Mouse (Mus musculus) ES-E14 (cell line): ENCODE data around the gene Hspb8. TPM values are rescaled to one million over a fixed set of nuclear protein-coding genes. Genes with fewer than 3 reads are reported as not detected.

Source experiments
- DNase-seq: peaks from one replicate; pipeline ENCODE4 v3.0.0-alpha.2; 2013; ENCODE audit warnings: low read depth, low spot score
- H3K27ac ChIP-seq: 2 replicates; pipeline ENCODE4 v1.5.1; 2012; ENCODE audit warnings: low read depth, mild to moderate bottlenecking, low read length, moderate library complexity, mixed read lengths; ENCODE audit not compliant: poor library complexity, insufficient read depth, severe bottlenecking
- H3K36me3 ChIP-seq: 2 replicates; pipeline ENCODE4 v1.6.1; 2012; ENCODE audit warnings: mild to moderate bottlenecking, low read length, moderate library complexity, mixed read lengths; ENCODE audit not compliant: control insufficient read depth, poor library complexity, insufficient read depth, severe bottlenecking
- H3K4me1 ChIP-seq, 2 experiments: fragments of 150-350 bp in 1 of 2; sonication (generic) in 1 of 2; 2 replicates each; pipeline ENCODE4 v1.6.1; 2012; ENCODE audit warnings: low read length in 2 of 2, mild to moderate bottlenecking in 1 of 2, mixed read lengths in 1 of 2; ENCODE audit not compliant: control insufficient read depth in 2 of 2, insufficient read depth in 2 of 2, poor library complexity in 1 of 2
- H3K4me3 ChIP-seq, 2 experiments: fragments of 150-350 bp in 1 of 2; sonication (generic) in 1 of 2; 2 replicates each; pipeline ENCODE4 v1.5.1; 2012; ENCODE audit warnings: low read length in 2 of 2, low read depth in 1 of 2, mild to moderate bottlenecking in 1 of 2, mixed read lengths in 1 of 2; ENCODE audit not compliant: insufficient read depth in 1 of 2, poor library complexity in 1 of 2, severe bottlenecking in 1 of 2
- H3K9ac ChIP-seq: 2 replicates; pipeline ENCODE4 v1.6.1; 2012; ENCODE audit warnings: low read depth, mild to moderate bottlenecking, low read length, mixed read lengths; ENCODE audit not compliant: poor library complexity, insufficient read depth, severe bottlenecking
- H3K9me3 ChIP-seq: fragments of 150-350 bp; sonication (generic); 2 replicates; pipeline ENCODE4 v1.6.1; 2012; ENCODE audit warnings: low read depth, mild to moderate bottlenecking, low read length; ENCODE audit not compliant: control insufficient read depth, insufficient read depth
- CHD2 ChIP-seq: IDR thresholded peaks from 2 replicates; pipeline ENCODE4 v1.6.1; 2014; ENCODE audit warnings: mild to moderate bottlenecking, low read depth, low read length, inconsistent platforms
- HCFC1 ChIP-seq: IDR thresholded peaks from 2 replicates; pipeline ENCODE4 v1.6.1; 2012; ENCODE audit warnings: low read length, inconsistent platforms, borderline replicate concordance; ENCODE audit not compliant: insufficient read depth
- MAFK ChIP-seq: IDR thresholded peaks from 2 replicates; pipeline ENCODE4 v1.6.1; 2014; ENCODE audit warnings: mild to moderate bottlenecking, low read depth, low read length, inconsistent platforms; ENCODE audit not compliant: insufficient read depth
- ZC3H11A ChIP-seq: IDR thresholded peaks from 2 replicates; pipeline ENCODE4 v1.6.1; 2012; ENCODE audit warnings: low read depth, mild to moderate bottlenecking, inconsistent platforms, low read length, borderline replicate concordance
- ZNF384 ChIP-seq: IDR thresholded peaks from 2 replicates; pipeline ENCODE4 v1.6.1; 2012; ENCODE audit warnings: low read depth, low read length, inconsistent platforms
- in situ Hi-C, 2 experiments: fragments of 600-800 bp; cut with MboI; formaldehyde crosslinking; loops; one replicate each; pipeline ENCODE4 v1.15.1; 2025; ENCODE audit warnings: low sequenced_read_pairs in 2 of 2, inconsistent platforms in 1 of 2; ENCODE audit not compliant: unreplicated experiment in 2 of 2
- total RNA-seq: library from RNA; depleted of rRNA; stranded (reverse); fragments of 300-350 nt; gene quantifications from 2 replicates; pipeline ENCODE4 v1.2.3, GENCODE M21; 2012

The Hspb8 gene
- total RNA-seq, 1 experiment, result 29.1 TPM

- Histone ChIP-seq H3K9ac (no peak overlapping the region), H3K4me1 (peaks cover 30 to 37% of the 10 kb centered on the region in 2 experiments), H3K4me3 (peak overlapping the region; percentile 15 to 49), H3K27ac (peak overlapping the region; percentile 96), H3K9me3 (no peaks in the 10 kb centered on the region), H3K36me3 (peaks cover 6% of the 10 kb centered on the region; the same call in 1 of the 2 replicates)
- no peak for TF ChIP-seq MAFK
- no peak for TF ChIP-seq ZNF384
- peak; percentile 94 for DNase-seq
- in situ Hi-C loops, result no loop called here
These were observed 12.7 kb downstream of the Hspb8 start for GRCm38 (mm10) chr5:116409689-116410590.

GRCm38 (mm10) chr5:116408965-116409364 is 13.7 kb downstream of the Hspb8 start:
- Histone ChIP-seq H3K4me1 (peaks cover 30 to 34% of the 10 kb centered on the region in 2 experiments), H3K9ac (peak overlapping the region; percentile 11; the same call in 1 of the 2 replicates), H3K4me3 (peak overlapping the region; percentile 7 to 8; a peak in 2 of 4 replicates), H3K27ac (peak overlapping the region; percentile 54), H3K9me3 (no peaks in the 10 kb centered on the region), H3K36me3 (peaks cover under 1% of the 10 kb centered on the region; the same call in 1 of the 2 replicates)
- TF ChIP-seq ZC3H11A (peak; percentile 64), ZNF384 (no peak)
- peak; percentile 83 for DNase-seq
- in situ Hi-C loops, result no loop called here

GRCm38 (mm10) chr5:116407936-116408335 is 14.7 kb downstream of the Hspb8 start:
- Histone ChIP-seq H3K9me3 (no peaks in the 10 kb centered on the region), H3K27ac (peak overlapping the region; percentile 88), H3K4me1 (peaks cover 30 to 34% of the 10 kb centered on the region in 2 experiments), H3K36me3 (no peaks in the 10 kb centered on the region), H3K9ac (peak overlapping the region; percentile 50; the same call in 1 of the 2 replicates), H3K4me3 (no peak overlapping the region)
- TF ChIP-seq HCFC1 (no peak), ZC3H11A (no peak)
- DNase-seq, result no peak
- in situ Hi-C loops, result no loop called here

GRCm38 (mm10) chr5:116407321-116407720 is 15.3 kb downstream of the Hspb8 start:
- H3K9me3 ChIP-seq, result no peaks in the 10 kb centered on the region
- no peaks in the 10 kb centered on the region for H3K36me3 ChIP-seq
- DNase-seq, result no peak
- H3K9ac ChIP-seq, result peak overlapping the region; percentile 50; the same call in 1 of the 2 replicates
- TF ChIP-seq MAFK, result no peak
- no peak for TF ChIP-seq CHD2
- no peak for TF ChIP-seq ZNF384
- no peak for TF ChIP-seq HCFC1
- TF ChIP-seq ZC3H11A, result no peak
- peaks cover 30 to 32% of the 10 kb centered on the region in 2 experiments for H3K4me1 ChIP-seq
- in situ Hi-C loops, result no loop called here
- peak overlapping the region; percentile 88 for H3K27ac ChIP-seq
- H3K4me3 ChIP-seq, result no peak overlapping the region

GRCm38 (mm10) chr5:116406507-116406906 is 16.2 kb downstream of the Hspb8 start:
- Histone ChIP-seq H3K4me3 (no peak overlapping the region), H3K9ac (no peak overlapping the region), H3K9me3 (no peaks in the 10 kb centered on the region), H3K36me3 (no peaks in the 10 kb centered on the region), H3K4me1 (peaks cover 26 to 29% of the 10 kb centered on the region in 2 experiments), H3K27ac (no peak overlapping the region)
- in situ Hi-C loops, result no loop called here
- DNase-seq, result no peak
- TF ChIP-seq HCFC1 (no peak), ZNF384 (no peak), MAFK (no peak), ZC3H11A (no peak), CHD2 (no peak)
